Mouse (Mus musculus): ENCODE data around the gene Mmgt2. TPM values are rescaled to one million over a fixed set of nuclear protein-coding genes. Genes with fewer than 3 reads are reported as not detected.
"Not testable (repeated sequence)": the region's sequence is repeated elsewhere in the genome, so short reads cannot be mapped to it uniquely, and the experiment has no call there.

The Mmgt2 gene
- polyA plus RNA-seq, 1 experiment from 2014 or later: 23.0 TPM

GRCm38 (mm10) chr11:62643011-62643631 is 5.3 kb upstream of the Mmgt2 start:
- ATAC-seq: no peak
- H3K4me1 ChIP-seq (replicated peaks): peaks cover 53% of the 10 kb centered on the region
- H3K9me3 ChIP-seq: no peaks in the 10 kb centered on the region
- peak overlapping the region; percentile 17; the same call in 1 of the 2 replicates for H3K27ac ChIP-seq
- H3K9ac ChIP-seq (replicated peaks): 0 out of 2 replicates have a peak overlapping the region, but pooled peaks have one; percentile 16
- H3K4me3 ChIP-seq (replicated peaks): no peak overlapping the region
- 66% methylated on average over 8 of the region's 8 CpGs for WGBS
- no peaks in the 10 kb centered on the region for H3K36me3 ChIP-seq
- no peaks in the 10 kb centered on the region for H3K27me3 ChIP-seq
- no peak overlapping the region for H3K4me2 ChIP-seq (replicated peaks)

- ATAC-seq: no peak
- Histone ChIP-seq H3K9ac (replicated peaks) (no peak overlapping the region), H3K36me3 (no peaks in the 10 kb centered on the region), H3K9me3 (no peaks in the 10 kb centered on the region), H3K4me1 (replicated peaks) (peaks cover 54% of the 10 kb centered on the region), H3K27me3 (no peaks in the 10 kb centered on the region), H3K4me2 (replicated peaks) (no peak overlapping the region), H3K27ac (no peak overlapping the region), H3K4me3 (replicated peaks) (no peak overlapping the region)
- 85% methylated on average over 10 of the region's 10 CpGs for WGBS
These were observed 4.6 kb upstream of the Mmgt2 start for GRCm38 (mm10) chr11:62643681-62644363.

- peaks cover 61% of the 10 kb centered on the region for H3K4me1 ChIP-seq (replicated peaks)
- no peak for ATAC-seq
- H3K4me2 ChIP-seq (replicated peaks): peak overlapping the region; percentile 19; the same call in 1 of the 2 replicates
- H3K27me3 ChIP-seq: no peaks in the 10 kb centered on the region
- no peak overlapping the region for H3K27ac ChIP-seq
- H3K9ac ChIP-seq (replicated peaks): no peak overlapping the region
- WGBS: 85% methylated on average over 5 of the region's 5 CpGs
- no peaks in the 10 kb centered on the region for H3K36me3 ChIP-seq
- no peaks in the 10 kb centered on the region for H3K9me3 ChIP-seq
- H3K4me3 ChIP-seq (replicated peaks): no peak overlapping the region
These were observed 3.7 kb upstream of the Mmgt2 start for GRCm38 (mm10) chr11:62644602-62645336.

- 80% methylated on average over 4 of the region's 4 CpGs for WGBS
- Histone ChIP-seq H3K27ac (no peak overlapping the region), H3K4me3 (replicated peaks) (peak overlapping the region; percentile 81; the same call in 1 of the 2 replicates), H3K9me3 (no peaks in the 10 kb centered on the region), H3K27me3 (no peaks in the 10 kb centered on the region), H3K36me3 (no peaks in the 10 kb centered on the region), H3K9ac (replicated peaks) (0 out of 2 replicates have a peak overlapping the region, but pooled peaks have one; percentile 52), H3K4me2 (replicated peaks) (peak overlapping the region; percentile 99), H3K4me1 (replicated peaks) (peaks cover 61% of the 10 kb centered on the region)
- no peak for ATAC-seq
These were observed 3.2 kb upstream of the Mmgt2 start for GRCm38 (mm10) chr11:62645337-62645675.

GRCm38 (mm10) chr11:62645732-62646494 is 2.6 kb upstream of the Mmgt2 start:
- peak overlapping the region; percentile 56 for H3K27ac ChIP-seq
- peaks cover 61% of the 10 kb centered on the region for H3K4me1 ChIP-seq (replicated peaks)
- peak overlapping the region; percentile 52 for H3K9ac ChIP-seq (replicated peaks)
- ATAC-seq: no peak
- H3K27me3 ChIP-seq: no peaks in the 10 kb centered on the region
- no peaks in the 10 kb centered on the region for H3K36me3 ChIP-seq
- peak overlapping the region; percentile 99 for H3K4me2 ChIP-seq (replicated peaks)
- peak overlapping the region; percentile 81 for H3K4me3 ChIP-seq (replicated peaks)
- 45% methylated on average over 8 of the region's 8 CpGs for WGBS
- H3K9me3 ChIP-seq: no peaks in the 10 kb centered on the region

GRCm38 (mm10) chr11:62646495-62646843 is 2.0 kb upstream of the Mmgt2 start:
- no peak for ATAC-seq
- WGBS: 37% methylated on average over 4 of the region's 4 CpGs
- Histone ChIP-seq H3K9ac (replicated peaks) (peak overlapping the region; percentile 52), H3K9me3 (no peaks in the 10 kb centered on the region), H3K4me3 (replicated peaks) (peak overlapping the region; percentile 81), H3K36me3 (no peaks in the 10 kb centered on the region), H3K27me3 (no peaks in the 10 kb centered on the region), H3K27ac (peak overlapping the region; percentile 56; the same call in 1 of the 2 replicates), H3K4me2 (replicated peaks) (peak overlapping the region; percentile 99), H3K4me1 (replicated peaks) (peaks cover 61% of the 10 kb centered on the region)

GRCm38 (mm10) chr11:62646958-62647515 is 1.4 kb upstream of the Mmgt2 start:
- H3K4me1 ChIP-seq (replicated peaks): peaks cover 58% of the 10 kb centered on the region

GRCm38 (mm10) chr11:62647661-62648590 is 538 bp upstream of the Mmgt2 start, which contains the start of gene Lrrc75a:
Lrrc75a (minus strand) TSS chr11:62648523.
- Histone ChIP-seq H3K4me2 (replicated peaks) (peak within 1 kb of the TSS; percentile 99), H3K4me1 (replicated peaks) (peaks cover 52% of the 10 kb centered on the region), H3K9ac (replicated peaks) (peak within 1 kb of the TSS; percentile 76), H3K27me3 (no peaks in the 10 kb centered on the region), H3K9me3 (no peaks in the 10 kb centered on the region), H3K4me3 (replicated peaks) (peak within 1 kb of the TSS; percentile 81), H3K27ac (peak within 1 kb of the TSS; percentile 76), H3K36me3 (no peaks in the 10 kb centered on the region)
- ATAC-seq: peak; percentile 81
- under 1% methylated on average over 49 of the region's 86 CpGs for WGBS

More at GRCm38 (mm10) chr11:62646958-62647515, 1.4 kb upstream of the Mmgt2 start:
- peak overlapping the region; percentile 76; the same call in 1 of the 2 replicates for H3K27ac ChIP-seq
- peak overlapping the region; percentile 99 for H3K4me2 ChIP-seq (replicated peaks)
- WGBS: 55% methylated on average over 7 of the region's 7 CpGs
- ATAC-seq: no peak
- H3K27me3 ChIP-seq: no peaks in the 10 kb centered on the region
- no peaks in the 10 kb centered on the region for H3K36me3 ChIP-seq
- H3K9ac ChIP-seq (replicated peaks): peak overlapping the region; percentile 76
- peak overlapping the region; percentile 81 for H3K4me3 ChIP-seq (replicated peaks)
- H3K9me3 ChIP-seq: no peaks in the 10 kb centered on the region

GRCm38 (mm10) chr11:62649803-62650202 is 1.3 kb downstream of the Mmgt2 start:
- ATAC-seq; H3K4me2 ChIP-seq (replicated peaks); H3K36me3 ChIP-seq; H3K4me3 ChIP-seq (replicated peaks); H3K27ac ChIP-seq; H3K9me3 ChIP-seq; H3K9ac ChIP-seq (replicated peaks); H3K27me3 ChIP-seq: not testable (repeated sequence)
- H3K4me1 ChIP-seq (replicated peaks): peaks cover 40% of the 10 kb centered on the region
- WGBS: 87% methylated on average over 4 of the region's 4 CpGs

GRCm38 (mm10) chr11:62651563-62651962 is 3.1 kb downstream of the Mmgt2 start:
- 91% methylated on average over 3 of the region's 3 CpGs for WGBS
- Histone ChIP-seq H3K4me1 (replicated peaks) (peaks cover 23% of the 10 kb centered on the region), H3K27me3 (no peaks in the 10 kb centered on the region), H3K4me2 (replicated peaks) (no peak overlapping the region), H3K9me3 (no peaks in the 10 kb centered on the region), H3K9ac (replicated peaks) (no peak overlapping the region), H3K4me3 (replicated peaks) (no peak overlapping the region), H3K36me3 (peaks cover 3% of the 10 kb centered on the region; the same call in 1 of the 2 replicates), H3K27ac (no peak overlapping the region)
- ATAC-seq: no peak

Data from midbrain, embryonic 13.5 days (tissue).